Mouse (Mus musculus): ENCODE results near the gene Tshz2. TPM values are rescaled to one million over a fixed set of nuclear protein-coding genes. Genes with fewer than 3 reads are reported as not detected.
A peak's percentile ranks its signal among the peaks of the same experiment; 100 is the strongest.

Tshz2 gene
- polyA plus RNA-seq, 1 experiment from 2014 or later = 13.0 TPM

DNA sequence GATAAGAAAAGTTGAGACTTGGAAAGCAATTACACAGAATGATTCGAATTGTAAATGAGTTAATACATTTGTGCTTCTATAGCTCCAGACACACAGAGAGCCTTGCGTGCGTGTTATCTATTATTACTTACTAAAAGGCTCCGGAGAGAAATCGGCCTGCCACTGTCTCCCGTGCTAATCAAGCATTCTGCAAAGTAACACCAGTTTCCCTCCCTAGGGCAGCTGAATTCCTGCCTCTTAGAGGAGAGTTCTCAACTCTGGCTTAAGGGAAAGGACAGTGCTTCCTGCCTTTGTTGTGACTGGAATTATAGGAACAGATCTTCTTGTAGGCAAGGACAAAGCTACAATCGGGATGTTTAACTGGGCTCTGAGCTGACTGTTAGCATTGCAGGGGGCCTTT, 101.2 kb downstream of the Tshz2 start:
- WGBS = 42% methylated on average over 7 of the region's 7 CpGs

DNA sequence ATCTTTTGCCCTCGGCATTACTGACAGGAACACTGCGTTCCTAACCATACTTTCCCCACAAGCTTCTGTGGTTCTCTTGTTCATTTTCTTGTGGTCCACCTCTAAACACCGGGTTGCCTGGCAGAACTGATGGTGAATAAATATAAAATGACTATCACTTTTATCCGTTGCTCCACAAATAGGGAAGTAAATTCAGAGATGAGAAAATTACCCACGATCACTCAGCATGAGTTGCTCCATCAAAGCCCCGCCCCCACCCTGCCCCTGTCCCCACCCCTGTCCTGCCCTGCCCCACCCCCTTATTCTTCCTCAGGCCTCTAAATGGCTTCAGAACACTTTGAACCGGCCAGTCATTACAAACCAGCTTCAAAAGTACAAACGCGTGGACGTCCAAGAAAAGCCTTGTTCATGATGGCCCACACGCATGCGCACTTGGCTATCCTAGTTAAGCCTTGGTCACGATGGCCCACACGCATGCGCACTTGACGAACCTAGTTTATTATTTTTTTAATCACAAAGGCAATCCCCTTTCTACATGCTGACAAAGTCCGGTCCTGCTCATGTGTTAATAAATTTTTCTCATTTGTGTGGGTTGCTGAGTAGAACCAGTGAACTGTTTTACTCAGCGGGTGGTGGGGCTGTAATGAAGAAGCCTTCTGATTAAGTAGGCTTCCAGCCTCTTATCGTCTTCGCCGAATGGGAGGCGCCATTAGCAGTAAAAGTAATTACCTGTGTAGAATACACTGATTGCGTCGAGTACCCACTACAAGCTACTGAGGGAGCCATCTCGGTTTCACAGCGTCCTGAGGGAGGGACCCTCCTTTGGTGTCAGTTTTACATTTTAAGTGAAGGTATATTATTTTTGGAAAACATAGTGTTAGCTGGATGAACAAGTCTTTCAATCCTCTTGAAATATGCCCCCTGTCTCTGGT, 102.9 kb downstream of the Tshz2 start:
- WGBS = 91% methylated on average over 26 of the region's 26 CpGs
- no peak overlapping the region for H3K4me2 ChIP-seq (ENCODE audit: low read length)
- H3K4me3 ChIP-seq (replicated peaks; ENCODE audit: low read depth, low read length) = no peak overlapping the region
- no peaks in the 10 kb centered on the region for H3K27me3 ChIP-seq (ENCODE audit: control insufficient read depth, insufficient read depth, low read length)
- no peak overlapping the region for H3K27ac ChIP-seq (replicated peaks; ENCODE audit: low read depth, low read length)
- H3K36me3 ChIP-seq (ENCODE audit: control insufficient read depth, insufficient read depth, low read length) = no peaks in the 10 kb centered on the region
- no peak overlapping the region for H3K9ac ChIP-seq (replicated peaks; ENCODE audit: low read length)
- ATAC-seq (ENCODE audit: low FRiP score, low TSS enrichment) (no peak), DNase-seq (no peak)
- no peaks in the 10 kb centered on the region; the same call in 1 of the 2 replicates for H3K4me1 ChIP-seq (ENCODE audit: control insufficient read depth, insufficient read depth, low read length)
- no peaks in the 10 kb centered on the region for H3K9me3 ChIP-seq (ENCODE audit: control insufficient read depth, low read length)

More for the DNA sequence above, 101.2 kb downstream of the Tshz2 start:
- no peak overlapping the region for H3K4me2 ChIP-seq (ENCODE audit: low read length)
- peak overlapping the region; percentile 28; the same call in 1 of the 2 replicates for H3K27ac ChIP-seq (replicated peaks; ENCODE audit: low read depth, low read length)
- no peak overlapping the region for H3K4me3 ChIP-seq (replicated peaks; ENCODE audit: low read depth, low read length)
- no peak overlapping the region for H3K9ac ChIP-seq (replicated peaks; ENCODE audit: low read length)
- no peaks in the 10 kb centered on the region; the same call in 1 of the 2 replicates for H3K4me1 ChIP-seq (ENCODE audit: control insufficient read depth, insufficient read depth, low read length)
- peak; percentile 55 for DNase-seq
- no peaks in the 10 kb centered on the region for H3K27me3 ChIP-seq (ENCODE audit: control insufficient read depth, insufficient read depth, low read length)
- no peaks in the 10 kb centered on the region for H3K9me3 ChIP-seq (ENCODE audit: control insufficient read depth, low read length)
- H3K36me3 ChIP-seq (ENCODE audit: control insufficient read depth, insufficient read depth, low read length) = no peaks in the 10 kb centered on the region
- ATAC-seq (ENCODE audit: low FRiP score, low TSS enrichment) = no peak

DNA sequence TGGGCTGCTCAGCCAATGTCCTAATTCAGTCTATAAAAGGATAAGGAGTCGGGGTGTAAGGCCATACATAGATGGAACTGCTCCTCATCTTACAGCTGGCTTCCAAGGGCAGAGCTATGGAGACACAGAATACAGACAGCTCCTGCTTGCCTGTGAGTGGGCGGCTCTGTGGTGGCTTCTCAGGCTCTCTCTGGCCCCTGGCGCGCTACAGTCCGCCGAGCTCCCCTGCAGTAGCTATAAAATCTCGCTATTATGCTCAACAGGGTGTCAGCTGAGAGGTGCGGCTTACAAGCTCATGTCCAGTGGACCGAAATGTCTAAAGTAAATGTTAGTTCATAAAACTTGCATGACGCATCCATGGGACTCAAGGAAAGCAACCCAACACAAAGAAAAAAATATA, 108.2 kb downstream of the Tshz2 start:
- ATAC-seq (ENCODE audit: low FRiP score, low TSS enrichment) = no peak
- DNase-seq = no peak
- H3K4me3 ChIP-seq (replicated peaks; ENCODE audit: low read depth, low read length) = no peak overlapping the region
- no peak overlapping the region for H3K9ac ChIP-seq (replicated peaks; ENCODE audit: low read length)
- H3K27ac ChIP-seq (replicated peaks; ENCODE audit: low read depth, low read length) = no peak overlapping the region
- no peaks in the 10 kb centered on the region for H3K9me3 ChIP-seq (ENCODE audit: control insufficient read depth, low read length)
- H3K27me3 ChIP-seq (ENCODE audit: control insufficient read depth, insufficient read depth, low read length) = no peaks in the 10 kb centered on the region
- WGBS = 86% methylated on average over 10 of the region's 10 CpGs
- H3K36me3 ChIP-seq (ENCODE audit: control insufficient read depth, insufficient read depth, low read length) = no peaks in the 10 kb centered on the region
- no peak overlapping the region for H3K4me2 ChIP-seq (ENCODE audit: low read length)
- no peaks in the 10 kb centered on the region for H3K4me1 ChIP-seq (ENCODE audit: control insufficient read depth, insufficient read depth, low read length)

DNA sequence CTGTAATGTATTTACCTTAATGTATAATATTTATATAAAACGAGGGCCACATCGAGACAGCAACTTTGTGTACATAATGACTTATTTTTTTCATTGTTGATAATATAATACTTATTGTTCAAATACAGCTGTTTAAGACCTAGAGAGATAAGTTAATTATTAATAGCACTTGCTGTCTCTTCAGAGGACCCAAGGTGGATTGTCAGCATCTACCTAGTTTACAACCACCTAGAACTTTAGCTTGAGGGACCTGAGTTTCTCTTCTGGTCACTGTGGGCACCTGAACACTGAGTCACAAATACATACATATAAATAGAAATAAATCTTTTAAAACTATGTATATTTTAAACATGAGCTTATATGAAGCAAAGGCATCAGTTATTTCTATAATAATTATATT, 110.0 kb downstream of the Tshz2 start:
- H3K4me2 ChIP-seq (ENCODE audit: low read length) = no peak overlapping the region
- H3K27ac ChIP-seq (replicated peaks; ENCODE audit: low read depth, low read length) = no peak overlapping the region
- no peak overlapping the region for H3K9ac ChIP-seq (replicated peaks; ENCODE audit: low read length)
- no peaks in the 10 kb centered on the region for H3K4me1 ChIP-seq (ENCODE audit: control insufficient read depth, insufficient read depth, low read length)
- DNase-seq (no peak), ATAC-seq (ENCODE audit: low FRiP score, low TSS enrichment) (no peak)
- no peak overlapping the region for H3K4me3 ChIP-seq (replicated peaks; ENCODE audit: low read depth, low read length)
- no peaks in the 10 kb centered on the region for H3K9me3 ChIP-seq (ENCODE audit: control insufficient read depth, low read length)
- no peaks in the 10 kb centered on the region for H3K36me3 ChIP-seq (ENCODE audit: control insufficient read depth, insufficient read depth, low read length)
- no peaks in the 10 kb centered on the region for H3K27me3 ChIP-seq (ENCODE audit: control insufficient read depth, insufficient read depth, low read length)
- 92% methylated on average over 2 of the region's 2 CpGs for WGBS

DNA sequence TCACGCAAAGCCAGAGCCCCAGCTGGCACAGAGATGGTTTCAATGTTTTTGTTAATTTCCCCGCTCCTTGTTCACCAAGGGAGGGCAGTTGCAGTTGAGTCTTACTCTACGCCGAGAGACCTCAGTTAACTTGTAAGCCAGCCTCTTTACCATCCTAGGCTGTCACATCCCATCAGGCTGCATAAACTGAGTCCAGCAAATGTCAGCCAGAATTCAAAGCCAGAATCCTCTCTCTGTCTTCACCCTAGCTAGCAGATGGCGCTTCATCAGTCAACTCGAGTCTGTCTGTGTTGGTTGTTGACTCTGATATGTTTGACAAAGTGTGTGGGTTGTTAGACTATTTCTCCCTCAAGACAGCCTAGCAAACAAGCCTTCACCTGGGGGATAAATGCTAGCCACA, 110.5 kb downstream of the Tshz2 start:
- Histone ChIP-seq H3K27me3 (ENCODE audit: control insufficient read depth, insufficient read depth, low read length) (no peaks in the 10 kb centered on the region), H3K4me2 (ENCODE audit: low read length) (no peak overlapping the region), H3K9ac (replicated peaks; ENCODE audit: low read length) (no peak overlapping the region), H3K27ac (replicated peaks; ENCODE audit: low read depth, low read length) (no peak overlapping the region), H3K4me1 (ENCODE audit: control insufficient read depth, insufficient read depth, low read length) (no peaks in the 10 kb centered on the region), H3K9me3 (ENCODE audit: control insufficient read depth, low read length) (no peaks in the 10 kb centered on the region), H3K36me3 (ENCODE audit: control insufficient read depth, insufficient read depth, low read length) (no peaks in the 10 kb centered on the region), H3K4me3 (replicated peaks; ENCODE audit: low read depth, low read length) (no peak overlapping the region)
- no peak for ATAC-seq (ENCODE audit: low FRiP score, low TSS enrichment)
- 70% methylated on average over 6 of the region's 6 CpGs for WGBS
- no peak for DNase-seq

DNA sequence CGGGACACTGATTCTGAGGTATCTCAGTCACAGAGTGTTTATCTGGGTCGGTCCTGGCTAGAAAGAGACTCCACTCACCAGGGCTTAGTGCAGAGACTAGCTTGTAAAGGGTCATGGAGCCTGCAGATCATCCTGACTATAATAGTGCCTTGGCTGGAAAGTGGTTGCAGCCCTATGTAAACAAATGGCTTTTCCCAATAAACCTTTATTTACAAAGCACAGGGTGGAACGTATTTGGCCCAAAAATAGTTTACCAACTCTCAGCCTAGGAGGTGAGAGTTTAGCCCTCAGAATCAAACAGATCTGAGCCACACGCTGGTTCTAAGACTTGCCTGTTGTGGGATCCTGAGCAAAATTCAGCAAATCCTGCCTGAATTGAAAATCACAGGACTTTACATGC, 111.1 kb downstream of the Tshz2 start:
- ATAC-seq (ENCODE audit: low FRiP score, low TSS enrichment) (no peak), DNase-seq (no peak)
- Histone ChIP-seq H3K27me3 (ENCODE audit: control insufficient read depth, insufficient read depth, low read length) (no peaks in the 10 kb centered on the region), H3K4me1 (ENCODE audit: control insufficient read depth, insufficient read depth, low read length) (no peaks in the 10 kb centered on the region), H3K36me3 (ENCODE audit: control insufficient read depth, insufficient read depth, low read length) (no peaks in the 10 kb centered on the region), H3K4me3 (replicated peaks; ENCODE audit: low read depth, low read length) (no peak overlapping the region), H3K4me2 (ENCODE audit: low read length) (no peak overlapping the region), H3K9me3 (ENCODE audit: control insufficient read depth, low read length) (no peaks in the 10 kb centered on the region), H3K9ac (replicated peaks; ENCODE audit: low read length) (no peak overlapping the region), H3K27ac (replicated peaks; ENCODE audit: low read depth, low read length) (no peak overlapping the region)
- WGBS = 83% methylated on average over 4 of the region's 4 CpGs

DNA sequence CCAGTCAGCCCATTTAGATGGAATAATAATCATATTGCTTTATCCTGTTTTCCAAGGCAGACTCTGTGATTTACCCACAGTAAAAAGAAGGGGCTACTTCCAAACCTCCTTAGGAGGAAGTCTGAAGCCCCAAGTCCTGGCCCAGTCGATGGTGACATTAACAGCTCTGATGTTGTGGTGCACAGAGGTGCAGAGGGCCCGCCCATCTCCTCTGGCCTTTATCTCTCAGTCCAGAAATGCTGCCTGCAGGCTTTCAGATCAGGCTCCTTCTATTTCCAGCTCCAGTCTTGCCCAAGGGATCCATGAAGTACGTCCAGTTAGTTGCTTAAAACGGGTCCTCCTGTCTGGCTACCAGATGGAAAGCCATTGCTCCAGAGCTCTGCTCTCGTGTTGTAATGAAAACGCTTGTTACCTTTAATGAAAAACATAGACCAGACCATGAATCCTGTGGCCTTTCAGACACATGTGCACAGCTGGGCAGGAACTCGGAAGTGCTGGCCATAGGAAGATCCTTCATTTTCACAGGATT, 114.4 kb downstream of the Tshz2 start:
- H3K4me2 ChIP-seq (ENCODE audit: low read length) = no peak overlapping the region
- ATAC-seq (ENCODE audit: low FRiP score, low TSS enrichment) (no peak), DNase-seq (no peak)
- 87% methylated on average over 7 of the region's 7 CpGs for WGBS
- H3K27me3 ChIP-seq (ENCODE audit: control insufficient read depth, insufficient read depth, low read length) = no peaks in the 10 kb centered on the region
- no peak overlapping the region for H3K9ac ChIP-seq (replicated peaks; ENCODE audit: low read length)
- no peak overlapping the region for H3K27ac ChIP-seq (replicated peaks; ENCODE audit: low read depth, low read length)
- H3K9me3 ChIP-seq (ENCODE audit: control insufficient read depth, low read length) = no peaks in the 10 kb centered on the region
- H3K4me3 ChIP-seq (replicated peaks; ENCODE audit: low read depth, low read length) = no peak overlapping the region
- no peaks in the 10 kb centered on the region for H3K36me3 ChIP-seq (ENCODE audit: control insufficient read depth, insufficient read depth, low read length)
- H3K4me1 ChIP-seq (ENCODE audit: control insufficient read depth, insufficient read depth, low read length) = 0 out of 2 replicates have a peak, but pooled peaks cover 5% of the 10 kb centered on the region

DNA sequence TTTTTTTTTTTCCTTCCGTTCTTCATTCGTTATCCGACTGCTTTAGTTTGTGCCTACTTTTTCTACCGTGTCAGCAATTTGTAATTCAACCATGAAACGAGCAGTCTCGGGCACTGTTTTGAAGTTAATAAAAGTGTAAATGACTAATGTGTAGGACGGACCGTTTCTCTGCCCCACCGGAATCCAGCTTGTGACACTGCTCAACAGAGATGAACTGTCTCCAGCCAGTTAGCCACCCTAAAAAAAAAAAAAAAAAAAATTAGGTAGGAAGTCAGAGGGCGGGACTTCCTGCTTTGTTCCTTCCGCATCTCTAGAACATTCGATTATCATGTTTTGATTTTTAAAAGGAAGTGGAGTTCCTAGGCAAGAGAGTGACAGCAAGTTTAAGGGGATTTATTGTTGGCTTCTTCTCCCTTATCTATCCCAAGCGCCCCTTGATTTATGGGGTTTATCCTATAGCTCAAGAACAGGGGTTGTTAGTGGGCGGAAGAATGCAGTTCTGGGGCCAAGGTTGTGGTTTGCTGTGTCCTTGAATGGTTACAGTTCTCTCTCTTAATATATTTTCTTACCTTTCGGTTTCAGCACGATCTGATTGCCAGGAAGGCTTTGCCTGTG, 116.6 kb downstream of the Tshz2 start:
- WGBS = 92% methylated on average over 16 of the region's 16 CpGs
- Histone ChIP-seq H3K36me3 (ENCODE audit: control insufficient read depth, insufficient read depth, low read length) (no peaks in the 10 kb centered on the region), H3K4me3 (replicated peaks; ENCODE audit: low read depth, low read length) (no peak overlapping the region), H3K9me3 (ENCODE audit: control insufficient read depth, low read length) (no peaks in the 10 kb centered on the region), H3K27ac (replicated peaks; ENCODE audit: low read depth, low read length) (no peak overlapping the region), H3K4me2 (ENCODE audit: low read length) (no peak overlapping the region), H3K27me3 (ENCODE audit: control insufficient read depth, insufficient read depth, low read length) (no peaks in the 10 kb centered on the region), H3K9ac (replicated peaks; ENCODE audit: low read length) (no peak overlapping the region), H3K4me1 (ENCODE audit: control insufficient read depth, insufficient read depth, low read length) (0 out of 2 replicates have a peak, but pooled peaks cover 5% of the 10 kb centered on the region)
- ATAC-seq (ENCODE audit: low FRiP score, low TSS enrichment) = no peak
- DNase-seq = no peak
